Mouse (Mus musculus) stomach, postnatal 0 days (tissue): ENCODE measurements around the gene Gm6899.

Experiments
- CTCF ChIP-seq: IDR thresholded peaks from 2 replicates; pipeline ENCODE4 v1.5.1; 2016; ENCODE audit warnings: antibody characterized with exemption, low read depth, mild to moderate bottlenecking, moderate library complexity
- EP300 ChIP-seq: optimal IDR thresholded peaks from 2 replicates; pipeline ENCODE3; 2016; ENCODE audit warnings: antibody characterized with exemption

DNA sequence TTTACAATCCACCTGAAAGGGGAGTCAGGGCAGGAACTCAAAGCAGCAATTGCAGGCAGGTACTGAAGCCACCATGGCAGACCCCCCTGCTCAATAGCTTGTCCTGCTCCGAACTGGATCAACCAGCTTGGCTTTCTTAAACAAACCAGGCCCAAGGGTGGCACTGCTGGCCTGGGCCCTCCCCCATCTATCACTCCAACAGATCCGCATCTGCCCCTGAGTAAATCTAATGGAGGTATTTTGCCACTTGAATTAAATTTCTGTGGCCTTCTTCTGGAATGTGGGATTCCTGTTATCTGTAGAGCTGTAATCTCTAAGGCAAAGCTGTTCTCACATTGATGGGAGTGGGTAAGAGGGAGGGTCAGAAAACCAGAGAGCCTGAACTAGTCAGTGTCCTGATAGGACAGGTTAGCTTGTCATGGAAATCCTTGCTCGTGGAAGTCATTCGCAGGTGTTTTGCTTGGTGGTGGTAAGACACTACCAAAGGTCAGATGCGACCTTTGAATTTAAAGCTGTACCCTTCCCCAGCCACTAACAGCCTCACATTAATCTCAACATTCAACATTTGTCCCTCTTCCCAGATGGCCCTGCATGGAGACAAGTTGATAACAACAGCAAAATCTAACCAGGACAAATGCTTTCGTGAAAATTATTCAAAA, 517 bp upstream of the Gm6899 start:
- no peak for TF ChIP-seq CTCF
- TF ChIP-seq EP300, result no peak
